Mouse (Mus musculus): ENCODE results near the gene Tgfb3. TPM values are rescaled to one million over a fixed set of nuclear protein-coding genes. Genes with fewer than 3 reads are reported as not detected.

The Tgfb3 gene
- total RNA-seq, 1 experiment from 2014 or later = 0.05 TPM

Other genes with a start within 250 kb of the Tgfb3 start
- 1.6 TPM in 1 of 2 replicates, not detected in the other for gene Ift43, start 3.5 kb upstream of the Tgfb3 start, total RNA-seq (2017)
- gene Gpatch2l, start 162.8 kb upstream of the Tgfb3 start, total RNA-seq (2017) = 36.5 and 37.2 TPM in 2 replicates